Mouse (Mus musculus) liver, postnatal 0 days (tissue): ENCODE results near the gene Rab5a.

ENCODE experiments used
- CTCF ChIP-seq: sonication (generic); IDR thresholded peaks from 2 replicates; pipeline ENCODE4 v1.5.1; 2016; ENCODE audit warnings: antibody characterized with exemption, low read depth
- EP300 ChIP-seq: IDR thresholded peaks from 2 replicates; pipeline ENCODE4 v1.6.1; 2016; ENCODE audit warnings: antibody characterized with exemption, low read depth, mild to moderate bottlenecking

GRCm38 (mm10) chr17:53520509-53520908 lies 41.5 kb downstream of the Rab5a start:
- no peak for TF ChIP-seq EP300
- no peak for TF ChIP-seq CTCF
